Mouse (Mus musculus) ES-Bruce4 (cell line): ENCODE data around the gene Stk17b.
"Not testable (repeated sequence)": the region's sequence is repeated elsewhere in the genome, so short reads cannot be mapped to it uniquely, and the experiment has no call there.

Experiments
- CTCF ChIP-seq: IDR thresholded peaks from one replicate; pipeline ENCODE4 v1.8.1; 2011; ENCODE audit warnings: low read depth, low read length
- POLR2A ChIP-seq: IDR thresholded peaks from one replicate; pipeline ENCODE4 v1.8.1; 2011; ENCODE audit warnings: low read length; ENCODE audit not compliant: insufficient read depth

DNA sequence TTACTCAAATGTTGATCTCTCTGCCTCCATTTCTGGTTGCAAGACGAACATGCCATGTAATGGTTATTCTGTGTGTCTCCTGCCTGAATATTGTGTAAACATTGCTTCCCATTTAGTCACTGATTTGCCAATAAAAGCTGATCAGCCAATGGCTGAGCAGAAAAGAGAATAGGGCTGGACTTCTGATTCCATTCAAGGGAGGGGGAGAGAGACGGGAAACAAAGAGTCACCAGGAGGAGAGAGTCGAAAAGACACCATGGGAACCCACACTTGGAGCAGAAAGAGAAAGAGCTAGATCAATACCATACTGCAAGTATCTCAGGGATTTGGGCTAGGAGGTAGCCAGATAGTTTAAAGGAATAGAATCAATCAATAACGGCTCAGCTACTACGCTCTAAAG, 75.4 kb downstream of the Stk17b start:
- TF ChIP-seq POLR2A, CTCF: not testable (repeated sequence)
